Mouse (Mus musculus): Measurements from ENCODE around the gene Ftl1.

DNA sequence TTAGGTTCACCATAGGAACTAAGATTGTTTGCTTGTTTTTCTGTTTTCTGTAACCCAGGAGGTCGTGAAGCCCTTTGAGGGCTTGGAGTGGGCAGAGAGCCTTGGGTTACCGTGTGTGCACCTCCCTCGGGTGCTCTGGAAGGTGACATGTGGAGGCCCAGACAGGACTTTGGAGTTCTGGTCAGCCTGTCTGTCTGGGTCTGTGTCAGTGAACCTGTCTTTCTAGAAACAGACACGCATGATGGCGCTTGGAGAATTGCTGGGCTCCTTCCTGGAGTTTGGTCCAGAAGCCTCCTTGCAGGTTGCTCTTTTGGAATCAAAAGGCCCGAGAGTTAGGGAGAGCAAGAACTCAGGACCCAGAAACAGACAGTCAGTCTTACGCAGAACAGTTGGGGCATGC, 693 bp upstream of the Ftl1 start:
- TF ChIP-seq CTCF (IDR thresholded peaks at IDR 0.05; ENCODE audit: borderline replicate concordance, control insufficient read depth, extremely low read depth, insufficient read depth, low read length, poor library complexity) (no peak), POLR2A (IDR thresholded peaks at IDR 0.05; ENCODE audit: control insufficient read depth, extremely low read depth, insufficient read depth, low read length, poor library complexity) (no peak)
